Mouse (Mus musculus): ENCODE measurements around the gene Kctd19. TPM values are rescaled to one million over a fixed set of nuclear protein-coding genes. Genes with fewer than 3 reads are reported as not detected.

The Kctd19 gene
- polyA plus RNA-seq, 1 experiment from 2014 or later = not detected

DNA sequence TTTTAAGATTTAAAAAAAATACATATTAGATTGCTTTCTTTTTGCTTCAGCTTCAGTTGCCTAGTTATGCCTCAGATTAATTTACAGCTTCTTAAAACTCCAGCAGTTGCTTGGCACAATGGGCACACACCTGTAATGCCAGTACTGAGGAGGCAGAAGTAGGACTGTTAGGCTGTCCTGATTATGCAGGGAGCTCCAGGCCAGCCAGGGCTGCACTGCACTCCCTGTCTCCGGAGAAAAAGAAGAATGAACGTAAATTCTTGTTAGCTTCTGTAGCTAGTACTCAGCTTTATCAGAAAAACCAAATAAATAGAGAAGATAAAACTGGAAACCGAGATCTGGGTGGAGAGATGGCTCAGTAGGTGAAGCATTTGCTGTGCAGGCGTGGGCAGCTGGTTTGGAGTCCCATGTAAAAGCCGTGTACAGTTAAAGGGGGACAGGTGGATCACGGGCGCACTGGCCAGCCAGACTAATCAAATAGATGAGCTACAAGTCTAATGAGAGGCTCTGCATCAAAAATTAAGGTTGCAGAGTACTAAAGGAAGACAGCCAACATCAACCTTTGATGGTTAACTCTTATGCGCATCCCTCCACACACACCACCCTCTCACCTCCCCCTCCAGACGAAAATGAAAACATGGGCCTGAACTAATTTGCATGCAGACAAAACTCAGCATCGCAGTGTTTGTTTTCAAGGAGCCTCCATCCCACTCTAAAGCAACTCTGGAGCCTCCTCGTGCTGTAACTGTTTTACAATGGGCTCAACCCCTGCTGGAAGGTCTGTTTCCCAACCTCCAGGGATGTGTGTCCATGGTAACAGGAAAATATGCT is 32.2 kb upstream of the Kctd19 start:
- ATAC-seq (no peak), DNase-seq (ENCODE audit: low read depth, low spot score) (no peak)
- ChIA-PET CTCF (interaction anchor here (0.7 kb wide), 1 partner anchor 10 kb away, joined by 3 read pairs; no protein-coding TSS in a partner anchor), POLR2A (no interaction called here)
- peaks cover 82% of the 10 kb centered on the region for H3K27me3 ChIP-seq
- no peak for TF ChIP-seq CTCF (IDR thresholded peaks at IDR 0.05)
- in situ Hi-C loops (cut with MboI; ENCODE audit: low pct_unique_long_range_greater_than_20kb) = no loop called here

DNA sequence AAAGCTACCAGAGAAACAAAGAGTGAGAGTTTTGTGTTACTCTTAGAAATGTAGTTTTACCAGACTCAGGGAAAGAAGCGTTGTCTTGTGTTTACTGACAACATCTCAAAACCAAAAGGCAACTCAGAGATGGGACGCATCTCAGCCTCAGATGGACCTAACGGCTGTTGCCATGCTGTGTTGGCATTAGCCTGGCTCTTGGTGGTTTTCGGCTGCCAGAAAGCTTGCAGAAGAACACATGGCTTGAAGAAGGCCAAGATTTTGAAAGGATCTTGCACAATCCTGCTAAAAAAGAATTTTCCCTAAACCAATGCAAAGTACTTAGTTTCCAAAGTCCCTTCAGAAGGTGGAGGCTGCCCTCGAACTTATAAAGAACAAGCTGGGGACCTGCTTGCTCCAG is 29.4 kb upstream of the Kctd19 start:
- POLR2A ChIA-PET = no interaction called here

DNA sequence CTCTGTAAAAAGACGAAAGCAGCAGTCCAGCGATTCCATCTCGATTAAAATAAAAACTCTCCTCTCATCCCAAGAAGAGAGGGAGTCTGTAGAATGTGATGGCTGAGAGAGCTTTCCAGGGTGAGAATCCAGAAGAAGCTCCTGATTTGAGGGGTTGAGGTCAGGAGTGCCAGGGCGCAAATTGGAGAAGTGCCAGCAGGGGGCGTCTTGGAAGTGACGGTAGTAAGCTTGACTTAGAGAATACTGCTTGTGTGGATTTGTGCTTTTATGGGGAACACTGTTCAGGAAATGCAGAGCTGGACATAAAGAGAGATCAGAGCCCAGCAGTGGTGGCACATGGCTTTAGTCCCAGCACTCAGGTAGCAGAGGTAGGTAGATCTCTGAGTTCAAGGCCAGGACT is 28.1 kb upstream of the Kctd19 start:
- ATAC-seq (no peak), DNase-seq (ENCODE audit: low read depth, low spot score) (no peak)
- in situ Hi-C loops (cut with MboI; ENCODE audit: low pct_unique_long_range_greater_than_20kb) = no loop called here
- ChIA-PET POLR2A (no interaction called here), CTCF (interaction anchor here (1.4 to 1.8 kb wide), 3 partner anchors 9 to 43 kb away, joined by 3 to 6 read pairs (median 5); no protein-coding TSS in a partner anchor)
- TF ChIP-seq CTCF (IDR thresholded peaks at IDR 0.05) = peak; percentile 75
- peaks cover 81% of the 10 kb centered on the region for H3K27me3 ChIP-seq

More for the DNA sequence above, 29.4 kb upstream of the Kctd19 start:
- ATAC-seq (no peak), DNase-seq (ENCODE audit: low read depth, low spot score) (no peak)
- in situ Hi-C loops (cut with MboI; ENCODE audit: low pct_unique_long_range_greater_than_20kb) = no loop called here
- no peak for TF ChIP-seq CTCF (IDR thresholded peaks at IDR 0.05)
- peaks cover 73% of the 10 kb centered on the region for H3K27me3 ChIP-seq
- CTCF ChIA-PET = interaction anchor here (1.8 kb wide), 2 partner anchors 10 to 45 kb away, joined by 5 to 6 read pairs; no protein-coding TSS in a partner anchor

DNA sequence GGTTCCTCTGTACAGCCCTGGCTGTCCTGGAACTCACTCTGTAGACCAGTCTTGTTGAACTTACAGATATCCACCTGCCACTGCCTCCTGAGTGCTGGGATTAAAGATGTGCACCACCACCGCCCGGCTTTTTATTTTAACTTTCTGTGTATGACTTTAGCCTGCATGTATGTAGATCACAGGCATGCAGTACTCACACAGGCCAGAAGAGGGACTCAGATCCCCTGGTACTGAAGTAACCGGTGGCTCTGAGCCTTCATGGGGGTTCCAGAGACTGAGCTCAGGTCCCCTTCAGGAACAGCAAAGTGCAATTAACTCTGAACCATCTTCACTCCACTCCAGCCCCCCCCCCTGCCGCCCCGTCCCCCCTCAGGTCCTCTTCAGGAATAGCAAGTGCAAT is 25.6 kb upstream of the Kctd19 start:
- peaks cover 77% of the 10 kb centered on the region for H3K27me3 ChIP-seq
- CTCF ChIA-PET = interaction anchor here (0.7 to 1.6 kb wide), 7 partner anchors 8 to 88 kb away, joined by 3 to 6 read pairs (median 4); no protein-coding TSS in a partner anchor
- POLR2A ChIA-PET = interaction anchor here (0.7 kb wide), 1 partner anchor 27 kb away, joined by 6 read pairs; no protein-coding TSS in a partner anchor
- in situ Hi-C loops (cut with MboI; ENCODE audit: low pct_unique_long_range_greater_than_20kb) = no loop called here
- TF ChIP-seq CTCF (IDR thresholded peaks at IDR 0.05) = peak; percentile 72
- DNase-seq (ENCODE audit: low read depth, low spot score) (no peak), ATAC-seq (no peak)

DNA sequence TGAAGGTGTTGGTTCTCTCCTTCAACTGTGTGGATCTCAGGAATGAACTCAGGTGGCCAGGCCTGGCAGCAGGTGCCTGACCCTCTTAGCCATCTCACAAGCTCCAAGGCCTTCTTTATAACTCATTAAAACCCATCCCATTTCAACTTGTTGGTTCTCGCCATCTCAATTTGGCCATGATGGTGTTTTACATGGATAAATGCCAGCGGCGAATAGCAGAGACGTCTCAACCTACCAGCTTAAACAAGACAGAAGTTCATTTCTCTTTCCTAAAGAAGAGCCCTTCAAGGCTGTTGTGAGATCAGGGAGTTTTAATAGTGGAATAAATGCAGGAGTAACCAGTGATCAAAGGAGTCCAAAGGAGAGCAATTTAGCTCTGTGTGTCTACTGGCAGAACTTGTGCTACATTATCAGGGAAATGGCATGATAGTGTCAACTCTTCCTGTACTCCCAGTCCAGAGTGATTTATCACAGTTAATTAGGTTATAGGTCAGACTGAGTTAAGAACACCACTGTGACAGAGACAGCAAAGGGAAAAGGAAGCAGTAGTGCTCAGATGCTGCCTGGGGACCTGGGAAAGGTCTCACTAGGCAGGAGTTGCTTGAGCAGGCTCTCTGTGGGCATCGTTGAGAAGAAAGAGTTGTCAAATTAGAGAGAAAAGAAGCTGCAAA is 23.9 kb upstream of the Kctd19 start:
- no peak for ATAC-seq
- no peak for TF ChIP-seq CTCF (IDR thresholded peaks at IDR 0.05)
- in situ Hi-C loops (cut with MboI; ENCODE audit: low pct_unique_long_range_greater_than_20kb) = no loop called here
- no peak for DNase-seq (ENCODE audit: low read depth, low spot score)
- H3K27me3 ChIP-seq = peaks cover 77% of the 10 kb centered on the region
- ChIA-PET POLR2A (no interaction called here), CTCF (interaction anchor here (0.9 kb wide), 2 partner anchors 43 to 102 kb away, joined by 3 to 4 read pairs; no protein-coding TSS in a partner anchor)

DNA sequence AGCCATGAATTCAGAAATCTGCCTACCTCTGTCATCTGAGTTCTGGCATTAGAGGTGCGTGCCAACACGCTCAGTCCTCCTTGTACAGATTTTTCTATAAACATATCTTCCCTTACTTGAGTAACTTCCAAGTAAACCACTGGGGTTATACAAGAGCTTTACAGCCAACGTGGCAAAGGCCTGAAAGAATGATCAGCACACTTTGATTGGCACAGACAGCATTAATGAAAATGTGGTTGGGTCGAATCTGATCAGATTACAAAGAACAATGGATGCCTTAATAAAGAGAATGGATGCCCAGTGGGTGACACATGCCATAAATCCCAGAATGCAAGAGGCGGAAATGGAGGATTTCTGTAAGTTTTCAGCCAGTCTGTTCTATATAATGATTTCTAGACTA is 22.9 kb upstream of the Kctd19 start:
- no peak for TF ChIP-seq CTCF (IDR thresholded peaks at IDR 0.05)
- DNase-seq (ENCODE audit: low read depth, low spot score) (no peak), ATAC-seq (no peak)
- CTCF ChIA-PET = interaction anchor here (1.1 kb wide), 1 partner anchor 118 kb away, joined by 3 read pairs; no protein-coding TSS in a partner anchor
- in situ Hi-C loops (cut with MboI; ENCODE audit: low pct_unique_long_range_greater_than_20kb) = no loop called here
- POLR2A ChIA-PET = no interaction called here
- peaks cover 79% of the 10 kb centered on the region for H3K27me3 ChIP-seq

DNA sequence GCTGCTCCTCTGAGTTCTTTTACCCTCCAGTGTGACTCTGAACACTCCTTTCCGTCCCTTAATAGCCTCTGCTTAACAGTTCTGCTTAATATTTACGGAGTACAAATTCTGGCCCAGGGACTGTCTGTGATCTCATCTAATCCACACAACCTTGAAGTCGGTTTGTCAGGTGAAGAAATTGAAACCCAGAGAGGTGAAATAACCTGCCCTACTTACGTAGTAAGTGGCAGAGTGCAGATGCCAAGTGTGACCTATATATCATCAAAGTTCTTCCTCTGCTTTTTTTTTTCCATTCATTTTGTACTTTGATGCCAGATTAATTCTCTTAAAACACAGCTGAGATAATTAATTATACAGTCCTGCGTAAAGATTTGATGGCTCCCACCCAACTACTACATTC is 20.8 kb upstream of the Kctd19 start:
- in situ Hi-C loops (cut with MboI; ENCODE audit: low pct_unique_long_range_greater_than_20kb) = no loop called here
- ChIA-PET CTCF (no interaction called here), POLR2A (interaction anchor here (1.1 kb wide), 1 partner anchor 63 kb away, joined by 4 read pairs; no protein-coding TSS in a partner anchor)
- no peak for TF ChIP-seq CTCF (IDR thresholded peaks at IDR 0.05)
- no peak for ATAC-seq
- H3K27me3 ChIP-seq = peaks cover 79% of the 10 kb centered on the region
- DNase-seq (ENCODE audit: low read depth, low spot score) = no peak

DNA sequence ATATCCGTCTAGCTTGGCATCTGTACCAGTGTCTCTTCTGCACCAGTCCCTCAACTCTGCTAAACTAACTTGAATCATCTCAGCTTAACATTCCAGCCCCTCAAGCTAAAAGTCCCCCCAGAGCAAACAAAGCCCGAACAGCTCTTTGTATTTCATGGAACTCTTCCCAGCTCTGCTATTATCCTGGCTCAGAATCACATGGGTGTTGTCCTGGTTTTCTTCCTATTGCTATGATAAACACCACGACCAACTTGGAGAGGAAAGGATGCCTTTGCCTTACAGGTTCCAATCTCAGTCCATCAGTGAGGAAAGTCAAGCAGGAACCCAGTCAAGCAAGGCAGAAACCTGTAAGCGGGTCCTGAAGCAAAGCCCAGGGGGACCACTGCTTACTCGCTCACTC is 20.2 kb upstream of the Kctd19 start:
- peaks cover 85% of the 10 kb centered on the region for H3K27me3 ChIP-seq
- ChIA-PET POLR2A (interaction anchor here (1.1 kb wide), 1 partner anchor 62 kb away, joined by 4 read pairs; no protein-coding TSS in a partner anchor), CTCF (interaction anchor here (1.4 kb wide), 2 partner anchors 8 to 13 kb away, joined by 3 to 6 read pairs; no protein-coding TSS in a partner anchor)
- no peak for DNase-seq (ENCODE audit: low read depth, low spot score)
- no peak for TF ChIP-seq CTCF (IDR thresholded peaks at IDR 0.05)
- in situ Hi-C loops (cut with MboI; ENCODE audit: low pct_unique_long_range_greater_than_20kb) = no loop called here
- no peak for ATAC-seq

DNA sequence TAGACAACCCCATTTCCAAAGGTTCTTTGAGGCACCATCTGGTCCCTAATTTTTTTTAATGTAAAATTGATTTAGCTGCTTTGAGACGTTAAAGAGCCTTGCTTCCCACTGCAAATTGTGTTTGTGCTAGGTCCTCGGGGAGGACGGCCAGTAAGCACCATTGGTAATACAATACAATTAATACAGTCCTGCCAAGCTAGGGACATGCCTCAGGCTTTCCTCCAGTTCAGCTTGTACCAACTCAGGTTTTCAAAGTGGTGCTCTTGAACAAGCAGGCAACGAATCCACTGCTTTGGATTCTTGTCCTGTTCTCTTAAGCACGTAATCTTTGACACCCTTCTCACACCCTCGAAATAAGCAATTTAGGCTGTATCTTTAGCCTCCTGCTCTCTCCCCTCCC is 19.7 kb upstream of the Kctd19 start:
- POLR2A ChIA-PET = interaction anchor here (1.1 kb wide), 1 partner anchor 62 kb away, joined by 4 read pairs; no protein-coding TSS in a partner anchor
- CTCF ChIA-PET = interaction anchor here (1.4 kb wide), 2 partner anchors 9 to 13 kb away, joined by 3 to 6 read pairs; no protein-coding TSS in a partner anchor
- in situ Hi-C loops (cut with MboI; ENCODE audit: low pct_unique_long_range_greater_than_20kb) = no loop called here
- DNase-seq (ENCODE audit: low read depth, low spot score) (no peak), ATAC-seq (no peak)
- no peak for TF ChIP-seq CTCF (IDR thresholded peaks at IDR 0.05)
- H3K27me3 ChIP-seq = peaks cover 90% of the 10 kb centered on the region

DNA sequence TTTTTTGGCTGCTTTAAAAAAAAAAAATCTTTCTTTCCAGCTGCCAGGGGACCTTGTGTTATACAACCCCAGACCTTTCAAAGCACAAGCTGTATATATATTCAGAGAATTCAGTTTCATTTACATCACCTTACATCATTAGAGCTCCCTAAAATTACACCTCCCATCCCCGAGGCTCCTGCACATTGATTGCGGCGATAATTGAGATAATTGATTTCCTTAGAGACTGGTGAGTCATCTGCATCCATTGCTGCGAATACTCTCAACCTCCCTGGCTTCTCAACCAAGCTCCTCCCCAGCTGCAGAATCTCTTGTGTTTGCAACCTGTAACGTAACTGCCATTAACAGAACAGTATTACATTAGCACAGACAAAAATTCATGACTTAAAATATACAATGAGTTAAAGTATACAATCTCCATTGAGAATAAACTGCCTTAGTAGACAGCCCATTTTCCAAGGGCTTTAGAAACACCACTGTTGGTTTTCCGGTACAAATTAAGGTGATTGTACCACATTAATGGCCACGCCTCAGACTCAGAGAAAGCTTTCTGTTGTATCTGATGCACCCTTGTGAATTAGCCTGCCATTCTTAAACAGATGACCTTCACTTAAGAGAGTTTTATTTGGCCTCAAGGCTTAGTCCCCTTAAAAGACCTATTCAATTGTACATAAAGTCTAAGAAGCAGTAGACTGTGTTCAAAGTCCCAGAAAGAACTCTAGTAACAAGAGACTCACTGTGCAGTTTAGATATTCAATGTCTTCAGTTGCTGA is 18.6 kb upstream of the Kctd19 start:
- CTCF ChIA-PET = interaction anchor here (0.6 to 1.4 kb wide), 2 partner anchors 10 to 47 kb away, joined by 3 to 6 read pairs; no protein-coding TSS in a partner anchor
- in situ Hi-C loops (cut with MboI; ENCODE audit: low pct_unique_long_range_greater_than_20kb) = no loop called here
- H3K27me3 ChIP-seq = peaks cover 88% of the 10 kb centered on the region
- ATAC-seq (no peak), DNase-seq (ENCODE audit: low read depth, low spot score) (no peak)
- no peak for TF ChIP-seq CTCF (IDR thresholded peaks at IDR 0.05)
- POLR2A ChIA-PET = no interaction called here
